Mouse (Mus musculus) MEL (cell line): ENCODE measurements around the gene Magi2.

Experiments
- CTCF ChIP-seq, 3 experiments: IDR thresholded peaks in 2 of 3; conservative IDR thresholded peaks in 1 of 3; 2 replicates each; pipeline ENCODE4 v1.5.1; 2011 to 2012; ENCODE audit warnings: low read length in 3 of 3, low read depth in 2 of 3, mild to moderate bottlenecking in 2 of 3, improper control_type of control experiment in 1 of 3, inconsistent platforms in 1 of 3, mixed read lengths in 1 of 3, moderate library complexity in 1 of 3; ENCODE audit not compliant: control insufficient read depth in 1 of 3, insufficient read depth in 1 of 3, poor library complexity in 1 of 3, severe bottlenecking in 1 of 3
- ELF1 ChIP-seq: IDR thresholded peaks from 2 replicates; pipeline ENCODE4 v1.6.1; 2014; ENCODE audit warnings: low read depth, mild to moderate bottlenecking, inconsistent platforms, low read length, improper control_type of control experiment, moderate library complexity
- EP300 ChIP-seq, 2 experiments: IDR thresholded peaks; 2 replicates each; pipeline ENCODE4 v1.6.1; 2011; ENCODE audit warnings: improper control_type of control experiment in 2 of 2, low read length in 2 of 2, low read depth in 1 of 2, mild to moderate bottlenecking in 1 of 2
- MAFK ChIP-seq: IDR thresholded peaks from 2 replicates; pipeline ENCODE4 v1.6.1; 2011; ENCODE audit warnings: low read depth, mild to moderate bottlenecking, low read length, improper control_type of control experiment, borderline replicate concordance
- MAX ChIP-seq: IDR thresholded peaks from 2 replicates; pipeline ENCODE4 v1.6.1; 2011; ENCODE audit warnings: low read length, improper control_type of control experiment
- MYC ChIP-seq: IDR thresholded peaks from 2 replicates; pipeline ENCODE4 v1.6.1; 2011; ENCODE audit warnings: low read depth, mild to moderate bottlenecking, low read length, improper control_type of control experiment, moderate library complexity
- NELFE ChIP-seq: IDR thresholded peaks from 2 replicates; pipeline ENCODE4 v1.6.1; 2011; ENCODE audit warnings: low read depth, low read length, improper control_type of control experiment
- NRF1 ChIP-seq: IDR thresholded peaks from 2 replicates; pipeline ENCODE4 v1.6.1; 2014; ENCODE audit warnings: low read depth, mild to moderate bottlenecking, inconsistent platforms, low read length, improper control_type of control experiment, moderate library complexity; ENCODE audit not compliant: poor library complexity, insufficient read depth, severe bottlenecking
- POLR2A ChIP-seq, 2 experiments: IDR thresholded peaks; 2 replicates each; pipeline ENCODE4 v1.6.1; 2011 to 2012; ENCODE audit warnings: low read length in 2 of 2, mild to moderate bottlenecking in 2 of 2, control low read depth in 1 of 2, improper control_type of control experiment in 1 of 2, low read depth in 1 of 2, moderate library complexity in 1 of 2; ENCODE audit not compliant: control insufficient read depth in 1 of 2, insufficient read depth in 1 of 2, poor library complexity in 1 of 2
- POLR2AphosphoS2 ChIP-seq: IDR thresholded peaks from 2 replicates; pipeline ENCODE4 v1.6.1; 2011; ENCODE audit warnings: low read length, improper control_type of control experiment
- POLR2AphosphoS5 ChIP-seq: IDR thresholded peaks from 2 replicates; pipeline ENCODE4 v1.6.1; 2012; ENCODE audit warnings: low read depth, borderline replicate concordance, mild to moderate bottlenecking, inconsistent platforms, low read length, moderate library complexity, mixed read lengths
- SIN3A ChIP-seq: IDR thresholded peaks from 2 replicates; pipeline ENCODE4 v1.6.1; 2012; ENCODE audit warnings: low read length, improper control_type of control experiment, inconsistent platforms
- ZC3H11A ChIP-seq: IDR thresholded peaks from 2 replicates; pipeline ENCODE4 v1.6.1; 2012; ENCODE audit warnings: low read depth, mild to moderate bottlenecking, inconsistent platforms, low read length, improper control_type of control experiment

GRCm38 (mm10) chr5:20583639-20584038 is 1356.8 kb downstream of the Magi2 start:
- TF ChIP-seq EP300 (IDR thresholded peaks at IDR 0.05; ENCODE audit: low read depth in 1 of 2, low read length in 2 of 2) = no peak
- no peak for TF ChIP-seq MAFK
- TF ChIP-seq POLR2A (IDR thresholded peaks at IDR 0.05; ENCODE audit: control insufficient read depth in 1 of 2, insufficient read depth in 1 of 2, low read depth in 1 of 2, low read length in 2 of 2, poor library complexity in 1 of 2) = no peak
- no peak for TF ChIP-seq CTCF (IDR thresholded peaks at IDR 0.05 in 2 of 3, conservative IDR thresholded peaks at IDR 0.05 in 1 of 3; ENCODE audit: control insufficient read depth in 1 of 3, insufficient read depth in 1 of 3, low read depth in 2 of 3, low read length in 3 of 3, poor library complexity in 1 of 3, severe bottlenecking in 1 of 3)
- TF ChIP-seq NRF1 = no peak
- no peak for TF ChIP-seq POLR2AphosphoS5
- no peak for TF ChIP-seq SIN3A
- TF ChIP-seq ELF1 = no peak
- no peak for TF ChIP-seq ZC3H11A
- TF ChIP-seq MAX = no peak
- no peak for TF ChIP-seq MYC
- no peak for TF ChIP-seq POLR2AphosphoS2
- no peak for TF ChIP-seq NELFE
